Mouse (Mus musculus) intestine, embryonic 16.5 days (tissue): Measurements from ENCODE around the gene Ces1d. TPM values are rescaled to one million over a fixed set of nuclear protein-coding genes. Genes with fewer than 3 reads are reported as not detected.

Experiments
- polyA plus RNA-seq: library from polyadenylated mRNA; unstranded; fragments of >200 nt; fragmentation: Nextera tagmentation; extraction: Ambion mirVana; gene quantifications from 2 replicates; pipeline ENCODE4 v1.2.1, GENCODE M21; 2015

Ces1d gene
- polyA plus RNA-seq, 1 experiment from 2014 or later, result 1.2 TPM

Other genes with a start within 250 kb of the Ces1d start
- gene Slc6a2, start 237.8 kb downstream of the Ces1d start, polyA plus RNA-seq, result 0.23 and 0.31 TPM in 2 replicates
- not detected in 2 replicates for gene Ces1a, start 149.6 kb downstream of the Ces1d start, polyA plus RNA-seq
- gene Ces1b, start 117.8 kb downstream of the Ces1d start, polyA plus RNA-seq, result 0.11 and 0.15 TPM in 2 replicates
- 2.9 and 3.8 TPM in 2 replicates for gene Ces1c, start 66.6 kb downstream of the Ces1d start, polyA plus RNA-seq
- 4.3 and 4.5 TPM in 2 replicates for gene Ces1e, start 31.8 kb upstream of the Ces1d start, polyA plus RNA-seq
- gene Ces1f, start 81.9 kb upstream of the Ces1d start, polyA plus RNA-seq, result 0.13 and 0.43 TPM in 2 replicates
- gene Ces1g, start 139.5 kb upstream of the Ces1d start, polyA plus RNA-seq, result 0.16 and 0.20 TPM in 2 replicates
- gene Ces1h, start 181.9 kb upstream of the Ces1d start, polyA plus RNA-seq, result not detected in 2 replicates